Mouse (Mus musculus): ENCODE data around the gene Ddx60. TPM values are rescaled to one million over a fixed set of nuclear protein-coding genes. Genes with fewer than 3 reads are reported as not detected.

Gene Ddx60
- total RNA-seq, 2 experiments from 2014 or later: 1.1 to 1.6 TPM

- DNase-seq: no peak
- intact Hi-C loops (cut with DNase I): no loop called here
Measured at GRCm38 (mm10) chr8:61984941-61985340, 57.1 kb downstream of the Ddx60 start.

- intact Hi-C loops (cut with DNase I): no loop called here
- no peak for DNase-seq
Measured at GRCm38 (mm10) chr8:61985703-61986475, 58.0 kb downstream of the Ddx60 start.

- intact Hi-C loops (cut with DNase I): no loop called here
- DNase-seq: no peak
Measured at GRCm38 (mm10) chr8:61989464-61989863, 61.6 kb downstream of the Ddx60 start.

GRCm38 (mm10) chr8:61992796-61993195, 64.9 kb downstream of the Ddx60 start:
- no peak for DNase-seq
- intact Hi-C loops (cut with DNase I): no loop called here

- intact Hi-C loops (cut with DNase I): no loop called here
- DNase-seq: no peak
Measured at GRCm38 (mm10) chr8:61997125-61997524, 69.2 kb downstream of the Ddx60 start.

GRCm38 (mm10) chr8:62014166-62014565, 86.3 kb downstream of the Ddx60 start:
- intact Hi-C loops (cut with DNase I): no loop called here

GRCm38 (mm10) chr8:62014582-62014981, 86.7 kb downstream of the Ddx60 start:
- DNase-seq: no peak
- intact Hi-C loops (cut with DNase I): no loop called here

More at GRCm38 (mm10) chr8:62014166-62014565, 86.3 kb downstream of the Ddx60 start:
- DNase-seq: no peak

GRCm38 (mm10) chr8:62034351-62034750, 106.5 kb downstream of the Ddx60 start:
- no peak for DNase-seq
- intact Hi-C loops (cut with DNase I): no loop called here

GRCm38 (mm10) chr8:62046809-62047208, 118.9 kb downstream of the Ddx60 start:
- intact Hi-C loops (cut with DNase I): no loop called here
- DNase-seq: no peak

- no peak for DNase-seq
- intact Hi-C loops (cut with DNase I): no loop called here
Measured at GRCm38 (mm10) chr8:62060357-62060756, 132.5 kb downstream of the Ddx60 start.

GRCm38 (mm10) chr8:62068305-62068704, 140.4 kb downstream of the Ddx60 start:
- no peak for DNase-seq
- intact Hi-C loops (cut with DNase I): no loop called here

GRCm38 (mm10) chr8:62080195-62080802, 152.4 kb downstream of the Ddx60 start:
- intact Hi-C loops (cut with DNase I): loop anchor here (5.0 kb wide), 1 partner anchor 1797 kb away; no protein-coding TSS in a partner anchor
- DNase-seq: no peak

GRCm38 (mm10) chr8:62081804-62082203, 153.9 kb downstream of the Ddx60 start:
- DNase-seq: no peak
- intact Hi-C loops (cut with DNase I): loop anchor here (5.0 kb wide), 1 partner anchor 1795 kb away; no protein-coding TSS in a partner anchor

Other genes starting within 250 kb of the Ddx60 start
- 10 to 100 TPM; 91.3 to 94.6 TPM for gene Palld, start 25.4 kb upstream of the Ddx60 start, total RNA-seq (2021)
- not detected for gene Anxa10, start 195.1 kb downstream of the Ddx60 start, total RNA-seq (2021)